In genomic region chr15:94025996-94026696, GRCm38 (mm10) we compare ENCODE assay signal across 11 mouse cellular contexts.
A peak's percentile ranks its signal among the peaks of the same experiment; 100 is the strongest.
DNase-seq lines count a peak whose midpoint lies in the region; ATAC-seq lines count a peak whose summit lies in the region.
"Had no signal": no experiment of that assay in that cellular context is flagged by ENCODE, and none has a peak within 500 bp of the region (broad histone marks: within the 10 kb centered on the region; RNA-seq: fewer than 3 reads in every experiment).

No protein-coding gene starts in this region.

- ATAC-seq in kidney, embryonic 15.5 days (replicated peaks; ENCODE audit: low FRiP score) = 0 out of 2 replicates have a peak, but pooled peaks have one; percentile 40
- no peak for ATAC-seq in embryonic facial prominence, embryonic 12.5 days (ENCODE audit: insufficient number of reproducible peaks, insufficient read depth, low FRiP score, low TSS enrichment)
- no peak for ATAC-seq in limb, embryonic 12.5 days (ENCODE audit: insufficient number of reproducible peaks, insufficient read depth, low FRiP score, low TSS enrichment, low read depth)

- H3K4me2 ChIP-seq in kidney, embryonic 15.5 days = no peak overlapping the region
- no peak overlapping the region for H3K4me2 ChIP-seq in embryonic facial prominence, embryonic 12.5 days (replicated peaks)
- H3K4me2 ChIP-seq in limb, embryonic 12.5 days = no peak overlapping the region
- H3K4me2 ChIP-seq: hindbrain, embryonic 15.5 days; liver, embryonic 13.5 days had no signal

- DNase-seq in adrenal gland, adult 2 months = peak; percentile 18
- no peak for DNase-seq in adrenal gland, adult 8-10 months
- DNase-seq in kidney, postnatal 36 days = no peak
- no peak for DNase-seq in left cerebral cortex, adult 8-10 months (ENCODE audit: low spot score in 2 of 2)
- no peak for DNase-seq in cerebellum, adult 11 months
- DNase-seq: liver, embryonic 13.5 days; right cerebral cortex, postnatal 4 days had no signal

- no peaks in the 10 kb centered on the region for H3K36me3 ChIP-seq in kidney, embryonic 15.5 days
- no peaks in the 10 kb centered on the region for H3K36me3 ChIP-seq in embryonic facial prominence, embryonic 12.5 days
- H3K36me3 ChIP-seq in limb, embryonic 12.5 days = no peaks in the 10 kb centered on the region
- H3K36me3 ChIP-seq: hindbrain, embryonic 15.5 days; liver, embryonic 13.5 days had no signal

- H3K4me1 ChIP-seq in kidney, embryonic 15.5 days = peaks cover 11% of the 10 kb centered on the region; the same call in 1 of the 2 replicates
- peaks cover 19% of the 10 kb centered on the region for H3K4me1 ChIP-seq in embryonic facial prominence, embryonic 12.5 days
- peaks cover 26% of the 10 kb centered on the region for H3K4me1 ChIP-seq in limb, embryonic 12.5 days (replicated peaks)
- H3K4me1 ChIP-seq: liver, embryonic 13.5 days had no signal

- H3K27me3 ChIP-seq in kidney, embryonic 15.5 days = no peaks in the 10 kb centered on the region
- no peaks in the 10 kb centered on the region for H3K27me3 ChIP-seq in embryonic facial prominence, embryonic 12.5 days
- H3K27me3 ChIP-seq in limb, embryonic 12.5 days = no peaks in the 10 kb centered on the region
- H3K27me3 ChIP-seq: hindbrain, embryonic 15.5 days; liver, embryonic 13.5 days had no signal

- H3K9ac ChIP-seq in kidney, embryonic 15.5 days = no peak overlapping the region
- H3K9ac ChIP-seq in embryonic facial prominence, embryonic 12.5 days = no peak overlapping the region
- no peak overlapping the region for H3K9ac ChIP-seq in limb, embryonic 12.5 days (replicated peaks)
- H3K9ac ChIP-seq: hindbrain, embryonic 15.5 days; liver, embryonic 13.5 days had no signal

- no peak overlapping the region for H3K4me3 ChIP-seq in kidney, embryonic 15.5 days (replicated peaks)
- no peak overlapping the region for H3K4me3 ChIP-seq in embryonic facial prominence, embryonic 12.5 days
- no peak overlapping the region for H3K4me3 ChIP-seq in limb, embryonic 12.5 days (replicated peaks)
- H3K4me3 ChIP-seq: hindbrain, embryonic 15.5 days; liver, embryonic 13.5 days had no signal

- WGBS in kidney, embryonic 15.5 days = 59% methylated on average over 16 of the region's 16 CpGs
- WGBS in embryonic facial prominence, embryonic 12.5 days = 37% methylated on average over 16 of the region's 16 CpGs
- 32% methylated on average over 16 of the region's 16 CpGs for WGBS in limb, embryonic 12.5 days

- peak overlapping the region; percentile 88 for H3K27ac ChIP-seq in kidney, embryonic 15.5 days
- H3K27ac ChIP-seq in embryonic facial prominence, embryonic 12.5 days = peak overlapping the region; percentile 77
- H3K27ac ChIP-seq in limb, embryonic 12.5 days = peak overlapping the region; percentile 53; the same call in 1 of the 2 replicates
- H3K27ac ChIP-seq: hindbrain, embryonic 15.5 days; liver, embryonic 13.5 days had no signal

- H3K9me3 ChIP-seq in kidney, embryonic 15.5 days (replicated peaks) = 0 out of 2 replicates have a peak, but pooled peaks cover 4% of the 10 kb centered on the region
- no peaks in the 10 kb centered on the region for H3K9me3 ChIP-seq in embryonic facial prominence, embryonic 12.5 days
- H3K9me3 ChIP-seq in limb, embryonic 12.5 days = 0 out of 2 replicates have a peak, but pooled peaks cover 2% of the 10 kb centered on the region
- H3K9me3 ChIP-seq: hindbrain, embryonic 15.5 days; liver, embryonic 13.5 days had no signal
